Mouse (Mus musculus) lung, postnatal 0 days (tissue): ENCODE data around the gene Rapgef2. TPM values are rescaled to one million over a fixed set of nuclear protein-coding genes. Genes with fewer than 3 reads are reported as not detected.

Source experiments
- ATAC-seq: fragments of 200-750 bp; cut with Nextera tagmentation; 2 replicates; pipeline ENCODE4 v1.8.0; 2017; ENCODE audit warnings: moderate library complexity
- DNase-seq: peaks from one replicate; pipeline ENCODE4 v3.0.0-alpha.2; 2016; ENCODE audit warnings: low spot score
- H3K27ac ChIP-seq: fragments of 300-500 bp; sonication (generic); 2 replicates; pipeline ENCODE4 v1.5.1; 2014; ENCODE audit warnings: antibody characterized with exemption, mild to moderate bottlenecking, low read length, mixed read lengths
- H3K27me3 ChIP-seq: fragments of 300-500 bp; sonication (generic); replicated peaks from 2 replicates; pipeline ENCODE4 v1.6.1; 2014; ENCODE audit warnings: low read length, mixed read lengths; ENCODE audit not compliant: insufficient read depth
- H3K36me3 ChIP-seq: fragments of 300-500 bp; sonication (generic); 2 replicates; pipeline ENCODE4 v1.6.1; 2014; ENCODE audit warnings: low read length, mixed read lengths; ENCODE audit not compliant: insufficient read depth
- H3K4me1 ChIP-seq: fragments of 300-500 bp; sonication (generic); 2 replicates; pipeline ENCODE4 v1.6.1; 2014; ENCODE audit warnings: antibody characterized with exemption, low read depth, low read length, mixed read lengths; ENCODE audit not compliant: insufficient read depth
- H3K4me2 ChIP-seq: fragments of 300-500 bp; sonication (generic); replicated peaks from 2 replicates; pipeline ENCODE4 v1.6.1; 2014; ENCODE audit warnings: low read depth, mild to moderate bottlenecking, low read length, moderate library complexity, mixed read lengths
- H3K4me3 ChIP-seq: fragments of 300-500 bp; sonication (generic); 2 replicates; pipeline ENCODE4 v1.5.1; 2014; ENCODE audit warnings: low read depth, low read length
- H3K9ac ChIP-seq: fragments of 300-500 bp; sonication (generic); replicated peaks from 2 replicates; pipeline ENCODE4 v1.6.1; 2014; ENCODE audit warnings: low read depth, mild to moderate bottlenecking
- H3K9me3 ChIP-seq: fragments of 300-500 bp; sonication (generic); 2 replicates; pipeline ENCODE4 v1.6.1; 2016; ENCODE audit warnings: low read length, mixed read lengths
- CTCF ChIP-seq: IDR thresholded peaks from 2 replicates; pipeline ENCODE4 v1.5.1; 2016; ENCODE audit warnings: antibody characterized with exemption, mild to moderate bottlenecking
- EP300 ChIP-seq: IDR thresholded peaks from 2 replicates; pipeline ENCODE4 v1.6.1; 2016; ENCODE audit warnings: antibody characterized with exemption, mild to moderate bottlenecking, control low read depth
- WGBS: fragments of 180-500 bp; shearing (Covaris S2); extraction: QIAGEN DNeasy Blood & Tissue Kit; methylation state at CpG from one replicate; pipeline ENCODE4 v1.1.7; 2014; 5-methylcytosine and 5-hydroxymethylcytosine counted together
- polyA plus RNA-seq: library from polyadenylated mRNA; unstranded; fragments of >200 nt; fragmentation: Nextera tagmentation; extraction: Ambion mirVana; gene quantifications from 2 replicates; pipeline ENCODE4 v1.2.1, GENCODE M21; 2015

Gene Rapgef2
- polyA plus RNA-seq, 1 experiment from 2014 or later: 5.8 TPM

DNA sequence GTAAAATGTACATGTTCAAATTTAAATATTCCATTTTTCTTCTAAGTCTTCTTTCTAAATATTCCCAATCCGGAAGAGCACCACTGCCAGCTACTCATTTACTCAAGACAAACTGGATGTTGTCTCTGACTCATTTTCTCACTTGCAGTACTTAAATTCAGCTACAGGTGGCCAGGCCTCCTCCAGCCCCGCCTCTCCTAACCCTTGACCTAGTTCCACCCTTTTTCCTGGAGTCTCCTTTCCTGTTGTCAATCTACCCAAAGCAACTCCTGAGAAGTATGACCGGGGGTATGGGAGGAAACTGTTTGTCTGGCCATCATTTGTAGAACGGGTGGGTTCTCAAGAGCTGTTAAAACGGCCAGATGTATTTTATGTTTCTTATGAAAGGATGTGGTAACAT lies 9.7 kb upstream of the Rapgef2 start:
- Histone ChIP-seq H3K4me2 (no peak overlapping the region), H3K27ac (peak overlapping the region; percentile 69; the same call in 1 of the 2 replicates), H3K4me1 (no peaks in the 10 kb centered on the region), H3K4me3 (no peak overlapping the region), H3K9me3 (no peaks in the 10 kb centered on the region), H3K36me3 (no peaks in the 10 kb centered on the region), H3K27me3 (no peaks in the 10 kb centered on the region), H3K9ac (no peak overlapping the region)
- 53% methylated on average over 5 of the region's 5 CpGs for WGBS
- TF ChIP-seq CTCF (peak; percentile 43), EP300 (no peak)
- DNase-seq (peak; percentile 49), ATAC-seq (no peak)

DNA sequence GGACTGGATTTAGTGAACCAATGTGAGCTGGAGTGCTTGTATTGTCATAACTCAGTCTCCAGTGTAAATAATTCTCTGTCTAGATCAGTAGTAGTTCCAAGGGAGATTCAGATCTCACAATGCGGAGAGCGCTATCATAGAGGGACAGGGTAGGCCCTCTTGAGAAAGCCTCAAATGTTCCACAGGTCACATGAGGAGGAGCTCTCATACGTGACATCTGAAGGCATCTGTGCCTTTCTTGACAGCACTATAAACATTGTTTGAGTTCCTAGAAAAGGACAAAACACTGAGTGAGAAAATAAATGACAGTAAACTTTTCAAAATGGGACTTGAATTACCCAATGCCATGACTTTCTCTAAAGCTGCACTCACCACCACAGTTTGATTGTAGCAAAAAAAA lies 8.4 kb upstream of the Rapgef2 start:
- ATAC-seq: peak; percentile 89
- Histone ChIP-seq H3K36me3 (no peaks in the 10 kb centered on the region), H3K27ac (peak overlapping the region; percentile 69), H3K9me3 (no peaks in the 10 kb centered on the region), H3K4me1 (no peaks in the 10 kb centered on the region), H3K27me3 (no peaks in the 10 kb centered on the region), H3K9ac (no peak overlapping the region), H3K4me2 (no peak overlapping the region), H3K4me3 (no peak overlapping the region)
- WGBS: 61% methylated on average over 3 of the region's 3 CpGs
- DNase-seq: peak; percentile 83
- TF ChIP-seq EP300 (peak; percentile 83), CTCF (no peak)

DNA sequence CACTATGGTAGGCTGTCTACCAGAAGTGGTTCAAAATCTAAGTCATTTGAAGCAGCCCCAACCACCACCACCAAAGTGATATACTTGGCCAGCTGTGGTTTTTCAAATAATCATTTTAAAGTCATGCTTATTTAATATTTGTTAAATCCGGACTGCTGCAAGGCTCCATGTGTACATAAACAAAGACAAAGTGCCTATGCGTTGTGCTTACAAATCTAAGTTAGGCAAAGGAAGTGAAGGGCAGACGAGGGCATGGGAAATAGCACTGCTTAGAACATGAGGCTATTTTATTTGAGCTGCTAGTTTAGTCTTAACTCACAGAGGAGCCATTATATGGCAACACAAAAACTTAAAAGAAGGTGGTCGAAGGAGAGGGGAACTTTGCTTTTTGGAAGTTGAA lies 6.7 kb upstream of the Rapgef2 start:
- H3K27ac ChIP-seq: peak overlapping the region; percentile 69
- ATAC-seq: 0 out of 2 replicates have a peak, but pooled peaks have one; percentile 13
- 24% methylated on average over 4 of the region's 4 CpGs for WGBS

DNA sequence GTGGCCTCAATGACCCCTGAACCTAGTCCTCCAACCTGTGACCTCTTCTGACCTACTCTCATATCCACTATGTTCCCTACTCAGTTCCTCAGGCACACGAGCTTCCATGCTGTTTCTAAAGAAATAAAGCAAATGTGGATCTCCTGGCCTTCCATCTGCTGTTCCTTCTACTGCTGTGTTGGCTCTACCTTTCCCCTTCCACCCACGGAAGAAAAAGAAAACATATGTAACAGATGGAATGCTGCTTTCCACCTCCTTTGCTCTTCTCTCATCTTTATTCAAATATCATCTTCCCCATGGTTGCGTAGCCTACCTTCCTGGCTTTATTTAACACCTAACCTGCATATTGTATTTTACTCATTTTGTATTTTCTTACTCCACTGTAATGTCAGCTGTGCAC lies 2.7 kb upstream of the Rapgef2 start:
- H3K27ac ChIP-seq: no peak overlapping the region
- no peaks in the 10 kb centered on the region for H3K27me3 ChIP-seq
- no peak for ATAC-seq
- no peak overlapping the region for H3K4me2 ChIP-seq
- DNase-seq: no peak
- TF ChIP-seq CTCF: no peak
- no peak for TF ChIP-seq EP300
- no peak overlapping the region for H3K4me3 ChIP-seq
- WGBS: 83% methylated on average over 3 of the region's 3 CpGs
- H3K9ac ChIP-seq: no peak overlapping the region
- no peaks in the 10 kb centered on the region for H3K9me3 ChIP-seq
- peaks cover 11% of the 10 kb centered on the region; the same call in 1 of the 2 replicates for H3K4me1 ChIP-seq
- H3K36me3 ChIP-seq: no peaks in the 10 kb centered on the region

More for the DNA sequence above, 6.7 kb upstream of the Rapgef2 start:
- H3K36me3 ChIP-seq: no peaks in the 10 kb centered on the region
- no peaks in the 10 kb centered on the region for H3K4me1 ChIP-seq
- TF ChIP-seq CTCF (no peak), EP300 (peak; percentile 58)
- no peak overlapping the region for H3K4me3 ChIP-seq
- no peak overlapping the region for H3K4me2 ChIP-seq
- H3K9ac ChIP-seq: no peak overlapping the region
- DNase-seq: peak; percentile 55
- H3K9me3 ChIP-seq: no peaks in the 10 kb centered on the region
- no peaks in the 10 kb centered on the region for H3K27me3 ChIP-seq

DNA sequence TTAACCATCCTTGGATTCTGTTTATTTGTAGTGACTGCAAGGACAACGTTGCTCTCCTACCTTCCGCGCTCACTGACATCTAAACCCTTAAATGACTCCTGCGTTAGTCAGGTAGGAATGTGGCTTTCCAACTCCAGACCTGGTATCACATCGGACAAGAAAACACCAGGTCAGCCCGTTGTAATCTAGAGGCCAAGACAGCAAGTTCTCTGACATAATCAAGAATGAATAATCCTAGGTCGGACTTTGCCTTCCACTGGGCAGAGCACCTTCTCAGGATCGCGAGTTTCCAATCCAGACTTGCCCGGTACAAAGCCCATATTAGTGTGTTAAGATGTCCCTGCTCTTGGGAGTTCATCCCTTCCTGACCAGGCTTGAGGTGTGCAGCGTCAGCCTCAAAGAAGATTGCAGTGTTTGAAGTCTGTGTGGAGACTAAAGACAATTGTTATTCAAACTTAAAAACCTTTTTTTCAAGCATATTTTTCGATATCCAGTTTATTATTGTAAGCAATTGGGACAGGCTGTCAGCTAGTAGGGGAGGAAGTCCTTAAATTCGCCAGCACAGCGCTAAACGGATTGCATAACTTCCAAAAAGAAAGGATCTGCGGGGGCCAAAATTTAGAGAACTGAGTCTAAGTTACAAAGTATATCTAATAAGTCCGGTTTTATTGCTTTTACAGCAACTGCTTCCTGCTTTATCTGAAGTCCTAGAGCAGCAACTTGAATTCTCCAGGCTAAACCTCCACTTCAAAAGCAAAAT lies 1.6 kb upstream of the Rapgef2 start:
- H3K27ac ChIP-seq: peak overlapping the region; percentile 97
- no peak for ATAC-seq

DNA sequence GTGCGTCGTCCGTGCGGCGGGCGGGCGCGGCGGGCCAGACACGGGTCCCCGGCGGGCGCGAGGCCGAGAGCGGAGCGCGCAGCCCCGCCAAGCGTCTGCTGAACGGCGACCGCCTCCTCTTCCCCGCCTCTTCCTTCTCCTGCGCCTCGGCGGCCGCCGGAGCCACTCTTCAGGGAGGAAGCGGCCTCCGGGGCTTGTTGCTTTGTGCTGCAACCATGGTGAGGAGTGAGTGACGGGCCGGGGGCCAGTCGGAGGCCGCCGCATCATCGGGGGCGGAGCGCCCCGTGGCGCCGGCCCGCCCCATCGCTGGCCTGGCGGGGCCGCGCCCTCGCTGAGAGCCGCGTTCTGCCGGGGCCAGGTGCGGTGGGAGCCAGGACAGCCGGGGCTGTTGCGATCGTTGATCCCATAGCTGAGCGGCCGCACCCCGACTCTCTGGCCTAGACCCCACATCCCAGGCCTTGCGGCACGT lies 825 bp upstream of the Rapgef2 start:
- TF ChIP-seq CTCF (no peak), EP300 (no peak)
- ATAC-seq (peak; percentile 98), DNase-seq (peak; percentile 98)
- Histone ChIP-seq H3K27ac (peak overlapping the region; percentile 97), H3K4me3 (peak overlapping the region; percentile 84), H3K4me2 (peak overlapping the region; percentile 83), H3K27me3 (no peaks in the 10 kb centered on the region), H3K4me1 (peaks cover 16% of the 10 kb centered on the region), H3K9ac (peak overlapping the region; percentile 86), H3K9me3 (no peaks in the 10 kb centered on the region), H3K36me3 (no peaks in the 10 kb centered on the region)
- WGBS: under 1% methylated on average over 44 of the region's 60 CpGs

More for the DNA sequence above, 1.6 kb upstream of the Rapgef2 start:
- 8% methylated on average over 17 of the region's 17 CpGs for WGBS
- no peak for TF ChIP-seq EP300
- TF ChIP-seq CTCF: no peak
- Histone ChIP-seq H3K27me3 (no peaks in the 10 kb centered on the region), H3K36me3 (no peaks in the 10 kb centered on the region), H3K9ac (peak overlapping the region; percentile 86), H3K4me2 (peak overlapping the region; percentile 83), H3K9me3 (no peaks in the 10 kb centered on the region), H3K4me3 (peak overlapping the region; percentile 84), H3K4me1 (peaks cover 16% of the 10 kb centered on the region)
- DNase-seq: peak; percentile 64
